Mouse (Mus musculus) kidney, adult 8-10 months (tissue): Measurements from ENCODE around the gene Ush2a.

ENCODE experiments used
- DNase-seq, 2 experiments: peaks; one replicate each; pipeline ENCODE4 v3.0.0; 2022

The Ush2a gene

GRCm38 (mm10) chr1:188785056-188785455 lies 523.2 kb downstream of the Ush2a start:
- DNase-seq = no peak

- DNase-seq = no peak
Measured at GRCm38 (mm10) chr1:188805069-188805468, 543.2 kb downstream of the Ush2a start.

- DNase-seq = no peak
Measured at GRCm38 (mm10) chr1:188805852-188806251, 544.0 kb downstream of the Ush2a start.

- no peak for DNase-seq
Measured at GRCm38 (mm10) chr1:188810631-188811030, 548.8 kb downstream of the Ush2a start.

- no peak for DNase-seq
Measured at GRCm38 (mm10) chr1:188815072-188815471, 553.2 kb downstream of the Ush2a start.

GRCm38 (mm10) chr1:188824195-188824594 lies 562.4 kb downstream of the Ush2a start:
- no peak for DNase-seq

GRCm38 (mm10) chr1:188824878-188825532 lies 563.2 kb downstream of the Ush2a start:
- no peak for DNase-seq

- DNase-seq = no peak
Measured at GRCm38 (mm10) chr1:188830527-188831407, 568.9 kb downstream of the Ush2a start.

- DNase-seq = no peak
Measured at GRCm38 (mm10) chr1:188833906-188834305, 572.1 kb downstream of the Ush2a start.

GRCm38 (mm10) chr1:188834770-188835169 lies 572.9 kb downstream of the Ush2a start:
- no peak for DNase-seq

- no peak for DNase-seq
Measured at GRCm38 (mm10) chr1:188837613-188838295, 575.9 kb downstream of the Ush2a start.

GRCm38 (mm10) chr1:188847242-188847641 lies 585.4 kb downstream of the Ush2a start:
- no peak for DNase-seq

GRCm38 (mm10) chr1:188852776-188853175 lies 591.0 kb downstream of the Ush2a start:
- DNase-seq = no peak

- no peak for DNase-seq
Measured at GRCm38 (mm10) chr1:188854240-188854639, 592.4 kb downstream of the Ush2a start.

GRCm38 (mm10) chr1:188855034-188855433 lies 593.2 kb downstream of the Ush2a start:
- DNase-seq = no peak

GRCm38 (mm10) chr1:188859718-188860117 lies 597.9 kb downstream of the Ush2a start:
- no peak for DNase-seq

GRCm38 (mm10) chr1:188865881-188866280 lies 604.1 kb downstream of the Ush2a start:
- no peak for DNase-seq

- DNase-seq = no peak
Measured at GRCm38 (mm10) chr1:188866515-188866914, 604.7 kb downstream of the Ush2a start.

- no peak for DNase-seq
Measured at GRCm38 (mm10) chr1:188878531-188879055, 616.8 kb downstream of the Ush2a start.

- no peak for DNase-seq
Measured at GRCm38 (mm10) chr1:188896906-188897551, 635.2 kb downstream of the Ush2a start.

GRCm38 (mm10) chr1:188904091-188904490 lies 642.3 kb downstream of the Ush2a start:
- DNase-seq = no peak

GRCm38 (mm10) chr1:188906175-188906574 lies 644.4 kb downstream of the Ush2a start:
- DNase-seq = no peak

- no peak for DNase-seq
Measured at GRCm38 (mm10) chr1:188910656-188911055, 648.8 kb downstream of the Ush2a start.
